Mouse (Mus musculus): ENCODE results near the gene Sdf2. TPM values are rescaled to one million over a fixed set of nuclear protein-coding genes. Genes with fewer than 3 reads are reported as not detected.

Sdf2 gene
- polyA plus RNA-seq, 1 experiment from 2014 or later = 77.4 TPM

Other genes starting within 250 kb of the Sdf2 start
- gene Dhrs13, start 213.5 kb upstream of the Sdf2 start, polyA plus RNA-seq (2014; fragmentation: Nextera tagmentation; extraction: Ambion mirVana) = 23.0 and 24.6 TPM in 2 replicates
- 46.9 and 51.6 TPM in 2 replicates for gene Flot2, start 207.8 kb upstream of the Sdf2 start, polyA plus RNA-seq (2014; fragmentation: Nextera tagmentation; extraction: Ambion mirVana)
- 32.4 and 38.0 TPM in 2 replicates for gene Eral1, start 165.4 kb upstream of the Sdf2 start, polyA plus RNA-seq (2014; fragmentation: Nextera tagmentation; extraction: Ambion mirVana)
- gene Fam222b, start 151.1 kb upstream of the Sdf2 start, polyA plus RNA-seq (2014; fragmentation: Nextera tagmentation; extraction: Ambion mirVana) = 13.4 and 17.8 TPM in 2 replicates
- 61.7 and 65.3 TPM in 2 replicates for gene Traf4, start 80.2 kb upstream of the Sdf2 start, polyA plus RNA-seq (2014; fragmentation: Nextera tagmentation; extraction: Ambion mirVana)
- 15.2 and 15.4 TPM in 2 replicates for gene Nek8, start 69.1 kb upstream of the Sdf2 start, polyA plus RNA-seq (2014; fragmentation: Nextera tagmentation; extraction: Ambion mirVana)
- gene Tlcd1, start 69.0 kb upstream of the Sdf2 start, polyA plus RNA-seq (2014; fragmentation: Nextera tagmentation; extraction: Ambion mirVana) = 37.5 and 38.8 TPM in 2 replicates
- gene Rpl23a, start 62.2 kb upstream of the Sdf2 start, polyA plus RNA-seq (2014; fragmentation: Nextera tagmentation; extraction: Ambion mirVana) = 1,790 and 1,870 TPM in 2 replicates
- gene Rab34, start 57.3 kb upstream of the Sdf2 start, polyA plus RNA-seq (2014; fragmentation: Nextera tagmentation; extraction: Ambion mirVana) = 121 and 141 TPM in 2 replicates
- gene Proca1, start 52.4 kb upstream of the Sdf2 start, polyA plus RNA-seq (2014; fragmentation: Nextera tagmentation; extraction: Ambion mirVana) = 1.4 and 2.1 TPM in 2 replicates
- gene Supt6, start 241 bp downstream of the Sdf2 start, polyA plus RNA-seq (2014; fragmentation: Nextera tagmentation; extraction: Ambion mirVana) = 26.4 and 28.0 TPM in 2 replicates
- gene 2610507B11Rik, start 16.0 kb downstream of the Sdf2 start, polyA plus RNA-seq (2014; fragmentation: Nextera tagmentation; extraction: Ambion mirVana) = 74.4 and 75.6 TPM in 2 replicates
- 0.17 and 0.24 TPM in 2 replicates for gene BC030499, start 45.1 kb downstream of the Sdf2 start, polyA plus RNA-seq (2014; fragmentation: Nextera tagmentation; extraction: Ambion mirVana)
- gene Spag5, start 55.8 kb downstream of the Sdf2 start, polyA plus RNA-seq (2014; fragmentation: Nextera tagmentation; extraction: Ambion mirVana) = 34.1 and 40.0 TPM in 2 replicates
- gene Aldoc, start 77.2 kb downstream of the Sdf2 start, polyA plus RNA-seq (2014; fragmentation: Nextera tagmentation; extraction: Ambion mirVana) = 20.0 and 21.1 TPM in 2 replicates
- 76.2 and 79.1 TPM in 2 replicates for gene Pigs, start 82.7 kb downstream of the Sdf2 start, polyA plus RNA-seq (2014; fragmentation: Nextera tagmentation; extraction: Ambion mirVana)
- gene Unc119, start 97.7 kb downstream of the Sdf2 start, polyA plus RNA-seq (2014; fragmentation: Nextera tagmentation; extraction: Ambion mirVana) = 39.8 and 42.8 TPM in 2 replicates
- not detected in 2 replicates for gene Foxn1, start 140.8 kb downstream of the Sdf2 start, polyA plus RNA-seq (2014; fragmentation: Nextera tagmentation; extraction: Ambion mirVana)
- gene Slc13a2, start 176.5 kb downstream of the Sdf2 start, polyA plus RNA-seq (2014; fragmentation: Nextera tagmentation; extraction: Ambion mirVana) = 0.07 and 0.12 TPM in 2 replicates
- gene Slc46a1, start 220.0 kb downstream of the Sdf2 start, polyA plus RNA-seq (2014; fragmentation: Nextera tagmentation; extraction: Ambion mirVana) = 12.4 and 12.8 TPM in 2 replicates

Measured in intestine, embryonic 14.5 days (tissue).